Mouse (Mus musculus) spleen, postnatal 36 days (tissue): ENCODE results near the gene Zfp2.

ENCODE experiments used
- DNase-seq, 2 experiments: peaks; one replicate each; pipeline ENCODE4 v3.0.0; 2022; ENCODE audit warnings: low spot score in 2 of 2, mixed read lengths in 1 of 2

Zfp2 gene

GRCm38 (mm10) chr11:50878641-50879040, 37.3 kb downstream of the Zfp2 start:
- DNase-seq, result no peak

- DNase-seq, result peak; percentile 35 to 42
These were observed 64.9 kb downstream of the Zfp2 start for GRCm38 (mm10) chr11:50850989-50851601.

GRCm38 (mm10) chr11:50850177-50850735, 65.7 kb downstream of the Zfp2 start, which contains the start of gene Grm6:
Gene Grm6 (plus strand): TSS chr11:50850685.
- peak; percentile 73 to 75 for DNase-seq

GRCm38 (mm10) chr11:50849310-50849709, 66.7 kb downstream of the Zfp2 start:
- DNase-seq, result peak; percentile 66 to 67
